In the genomic region with DNA sequence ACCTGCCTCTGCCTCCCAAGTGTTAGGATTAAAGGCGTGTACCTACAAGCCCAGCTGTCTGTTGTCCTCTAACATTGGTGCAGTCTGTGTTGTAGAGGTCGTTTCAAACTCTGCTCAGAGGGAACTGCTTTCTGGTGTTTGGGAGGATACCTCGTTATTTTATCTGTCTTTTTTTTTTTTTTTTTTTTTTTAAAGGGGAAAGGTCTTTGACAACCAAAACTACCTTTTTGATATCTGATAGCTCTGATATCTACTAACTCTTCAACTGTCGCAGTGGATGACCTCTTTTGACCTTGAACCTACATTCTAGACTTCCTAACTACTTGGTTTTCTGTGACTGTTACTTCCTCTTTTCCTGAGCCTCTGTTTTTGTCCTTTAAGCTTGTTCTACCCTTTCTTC, we compare ENCODE assay signal across 21 mouse cellular contexts. TPM values are rescaled to one million over a fixed set of nuclear protein-coding genes. Genes with fewer than 3 reads are reported as not detected.
DNase-seq lines count a peak whose midpoint lies in the region; ATAC-seq and TF ChIP-seq lines count a peak whose summit lies in the region.
"Had no signal": no experiment of that assay in that cellular context is flagged by ENCODE, and none has a peak within 500 bp of the region (broad histone marks: within the 10 kb centered on the region; RNA-seq: fewer than 3 reads in every experiment).

No protein-coding gene starts in this region.

- H3K36me3 ChIP-seq in CH12.LX (replicated peaks in 1 of 2; ENCODE audit: control insufficient read depth in 1 of 2, insufficient read depth in 1 of 2, low read length in 1 of 2): no peaks in the 10 kb centered on the region
- no peaks in the 10 kb centered on the region for H3K36me3 ChIP-seq in G1E (replicated peaks)
- H3K36me3 ChIP-seq in macrophage (ENCODE audit: inconsistent target): no peaks in the 10 kb centered on the region
- H3K36me3 ChIP-seq: embryonic facial prominence, embryonic 12.5 days; forebrain, embryonic 12.5 days; heart, embryonic 13.5 days; hindbrain, embryonic 15.5 days had no signal

- no peak for TF ChIP-seq RAD21 in CH12.LX (IDR thresholded peaks at IDR 0.05; ENCODE audit: low read depth, low read length)

- H3K9ac ChIP-seq in CH12.LX (ENCODE audit: insufficient read depth, low read depth): no peak overlapping the region; the same call in 1 of the 2 replicates
- H3K9ac ChIP-seq: embryonic facial prominence, embryonic 12.5 days; forebrain, embryonic 12.5 days; heart, embryonic 13.5 days; hindbrain, embryonic 15.5 days had no signal

- H3K27me3 ChIP-seq in CH12.LX (replicated peaks) (no peaks in the 10 kb centered on the region), G1E (ENCODE audit: insufficient read depth, low read length) (no peaks in the 10 kb centered on the region)
- H3K27me3 ChIP-seq: embryonic facial prominence, embryonic 12.5 days; forebrain, embryonic 12.5 days; heart, embryonic 13.5 days; hindbrain, embryonic 15.5 days had no signal

- TF ChIP-seq POLR2A in CH12.LX (IDR thresholded peaks at IDR 0.05; ENCODE audit: low read depth, low read length): no peak

- 0 out of 2 replicates have a peak overlapping the region, but pooled peaks have one; percentile 9 for H3K4me2 ChIP-seq in CH12.LX (ENCODE audit: insufficient read depth, low read depth, poor library complexity, severe bottlenecking)
- H3K4me2 ChIP-seq: embryonic facial prominence, embryonic 12.5 days; forebrain, embryonic 12.5 days; heart, embryonic 13.5 days; hindbrain, embryonic 15.5 days had no signal

- no peak overlapping the region for H3K4me3 ChIP-seq in CH12.LX (replicated peaks in 1 of 3; ENCODE audit: low read depth in 2 of 3, low read length in 2 of 3, poor library complexity in 1 of 3)
- H3K4me3 ChIP-seq in G1E (ENCODE audit: low read depth, low read length): no peak overlapping the region
- H3K4me3 ChIP-seq in macrophage (ENCODE audit: inconsistent target): no peak overlapping the region
- H3K4me3 ChIP-seq: embryonic facial prominence, embryonic 12.5 days; forebrain, embryonic 12.5 days; heart, embryonic 13.5 days; hindbrain, embryonic 15.5 days had no signal

- TF ChIP-seq CTCF in CH12.LX (conservative IDR thresholded peaks at IDR 0.05 in 1 of 2, IDR thresholded peaks at IDR 0.05 in 1 of 2; ENCODE audit: low read depth in 2 of 2, low read length in 2 of 2) (no peak), G1E (IDR thresholded peaks at IDR 0.05; ENCODE audit: low read depth, low read length) (no peak)

- H3K79me2 ChIP-seq in CH12.LX (replicated peaks; ENCODE audit: control insufficient read depth, extremely low read depth, insufficient read depth, poor library complexity, severe bottlenecking) (no peaks in the 10 kb centered on the region), macrophage (ENCODE audit: inconsistent target) (peaks cover 95% of the 10 kb centered on the region)

- H3K9me3 ChIP-seq in CH12.LX (replicated peaks; ENCODE audit: low read length) (no peaks in the 10 kb centered on the region), G1E (replicated peaks) (peaks cover 2% of the 10 kb centered on the region; the same call in 1 of the 2 replicates)
- H3K9me3 ChIP-seq: embryonic facial prominence, embryonic 12.5 days; forebrain, embryonic 12.5 days; heart, embryonic 13.5 days; hindbrain, embryonic 15.5 days had no signal

- TF ChIP-seq EP300 in CH12.LX (IDR thresholded peaks at IDR 0.05; ENCODE audit: low read length): no peak

- H3K27ac ChIP-seq in CH12.LX (ENCODE audit: insufficient read depth, low read depth): no peak overlapping the region
- H3K27ac ChIP-seq in macrophage: peak overlapping the region; percentile 24
- H3K27ac ChIP-seq: embryonic facial prominence, embryonic 12.5 days; forebrain, embryonic 12.5 days; heart, embryonic 13.5 days; hindbrain, embryonic 15.5 days had no signal

- in situ Hi-C loops in CH12.LX (cut with MboI; ENCODE audit: low pct_ligation_motif_present, low pct_unique_long_range_greater_than_20kb, low sequenced_read_pairs): no loop called here

- dilution Hi-C loops in CH12.LX (cut with MboI; ENCODE audit: extremely low pct_ligation_motif_present, extremely low pct_unique_long_range_greater_than_20kb, low sequenced_read_pairs): no loop called here

- DNase-seq in CH12.LX (ENCODE audit: extremely low read depth) (peak; percentile 12), G1E (ENCODE audit: low spot score) (peak; percentile 34), ZHBTc4 (ENCODE audit: low read depth, low spot score) (peak; percentile 65)
- DNase-seq in ovary, postnatal 10 days (ENCODE audit: low spot score): no peak
- no peak for DNase-seq in frontal cortex, postnatal 36 days (ENCODE audit: low spot score in 2 of 2)
- DNase-seq in cerebellum, postnatal 4 days (ENCODE audit: low spot score in 2 of 2): no peak
- DNase-seq in adrenal gland, postnatal 10 days: no peak
- DNase-seq: adrenal gland, adult 2 months; cerebellum, adult 2 months; cerebellum, postnatal 10 days; gastrocnemius, postnatal 14 days; heart, adult 11 months; heart, postnatal 36 days; kidney, adult 8-10 months had no signal

- peak; percentile 70 for ATAC-seq in G1E (ENCODE audit: extremely low read depth, insufficient number of reproducible peaks, low FRiP score, poor library complexity, severe bottlenecking)
- ATAC-seq: forebrain, embryonic 16.5 days; intestine, postnatal 0 days had no signal

- H3K4me1 ChIP-seq in CH12.LX (ENCODE audit: control insufficient read depth in 1 of 2, insufficient read depth in 2 of 2): peaks cover 2 to 11% of the 10 kb centered on the region in 2 experiments; a peak in 2 of 4 replicates
- H3K4me1 ChIP-seq in G1E (ENCODE audit: insufficient read depth, low read depth, low read length): peaks cover 21% of the 10 kb centered on the region
- H3K4me1 ChIP-seq: embryonic facial prominence, embryonic 12.5 days; hindbrain, embryonic 15.5 days had no signal

- WGBS in macrophage (ENCODE audit: missing documents): 22% methylated on average over 3 of the region's 4 CpGs

TF ChIP-seq in CH12.LX, 34 proteins besides CTCF, POLR2A, EP300 and RAD21:
- TF ChIP-seq MAZ (IDR thresholded peaks at IDR 0.05; ENCODE audit: low read depth, low read length): no peak
- no peak for TF ChIP-seq GABPA (IDR thresholded peaks at IDR 0.05; ENCODE audit: insufficient replicate concordance, low read depth, low read length)
- no peak for TF ChIP-seq BHLHE40 (IDR thresholded peaks at IDR 0.05; ENCODE audit: low read depth, low read length)
- TF ChIP-seq SIN3A (IDR thresholded peaks at IDR 0.05; ENCODE audit: low read length): no peak
- TF ChIP-seq ZNF384 (IDR thresholded peaks at IDR 0.05; ENCODE audit: low read depth, low read length): peak; percentile 59
- no peak for TF ChIP-seq MAX (IDR thresholded peaks at IDR 0.05; ENCODE audit: low read length)
TF ChIP-seq in CH12.LX: peak in this region for 1.

RNA-seq across cellular contexts. Expression of gene Sntb2, which starts 29.0 kb away (rescaled TPM):
- total RNA-seq in CH12.LX (2012; rRNA removed): 2.1 and 2.3 TPM in 2 replicates
- 0.86 and 1.4 TPM in 2 replicates for total RNA-seq in CH12.LX (2014; rRNA removed)
- 0.95 and 1.3 TPM in 2 replicates for polyA plus RNA-seq in CH12.LX (2012; ENCODE audit: insufficient read length, low read depth)
- total RNA-seq in G1E (2014; fragmentation: Nextera tagmentation): 6.5 and 7.2 TPM in 2 replicates
- 8.9 and 9.4 TPM in 2 replicates for total RNA-seq in G1E (2017)
- 8.1 and 9.1 TPM in 2 replicates for polyA plus RNA-seq in G1E (2012)
- 10 to 100 TPM; 18.2 to 50.8 (median 32.8) TPM for total RNA-seq in macrophage (2018; cell fraction: chromatin; rRNA removed)
- 10 to 100 TPM in 24 of 26 experiments, 1 to 10 TPM in 2; 9.7 to 18.9 (median 13.0) TPM for total RNA-seq in macrophage (2018; cell fraction: cytosol; rRNA removed)
- 10 to 100 TPM; 16.4 to 48.6 (median 27.7) TPM for total RNA-seq in macrophage (2018; cell fraction: nucleus; rRNA removed)
- 7.2 to 10.1 TPM (median 8.4 TPM) in 3 replicates for polyA plus RNA-seq in macrophage (2018)
- 10 to 100 TPM; 23.5 to 30.0 TPM for total RNA-seq in adrenal gland, postnatal 10 days (2021)

Comparison
In these comparisons a context has a peak if more than half of its experiments do, and no peak if none do; other contexts are left out.
1. DNase-seq: peak in CH12.LX (single experiment), G1E (single experiment) and ZHBTc4 (single experiment); none in ovary, postnatal 10 days (single experiment), frontal cortex, postnatal 36 days (0 of 2), cerebellum, postnatal 4 days (0 of 2) and adrenal gland, postnatal 10 days (single experiment).